Mouse (Mus musculus) myocyte (in vitro differentiated cells): Measurements from ENCODE around the gene Dars2.

ENCODE experiments used
- CEBPB ChIP-seq: IDR thresholded peaks from 2 replicates; pipeline ENCODE4 v1.6.1; 2011; ENCODE audit warnings: mild to moderate bottlenecking, moderate library complexity; ENCODE audit not compliant: poor library complexity, insufficient read depth, severe bottlenecking
- MAX ChIP-seq: IDR thresholded peaks from one replicate; pipeline ENCODE4 v1.6.1; 2011; ENCODE audit warnings: low read depth, mild to moderate bottlenecking, control low read depth
- MYOD1 ChIP-seq, 3 experiments: IDR thresholded peaks; one replicate each; pipeline ENCODE4 v1.6.1; 2011; ENCODE audit warnings: control low read depth in 2 of 3, low read depth in 2 of 3, mild to moderate bottlenecking in 2 of 3, moderate library complexity in 1 of 3; ENCODE audit not compliant: insufficient read length in 2 of 3, control insufficient read depth in 1 of 3
- POLR2A ChIP-seq: IDR thresholded peaks from one replicate; pipeline ENCODE4 v1.6.1; 2011; ENCODE audit warnings: low read depth, mild to moderate bottlenecking, control low read depth, moderate library complexity; ENCODE audit not compliant: insufficient read length
- POLR2AphosphoS2 ChIP-seq: IDR thresholded peaks from one replicate; pipeline ENCODE4 v1.6.1; 2011; ENCODE audit warnings: low read depth, control low read depth; ENCODE audit not compliant: insufficient read length
- REST ChIP-seq: IDR thresholded peaks from one replicate; pipeline ENCODE4 v1.6.1; 2011; ENCODE audit warnings: mild to moderate bottlenecking, control low read depth, moderate library complexity; ENCODE audit not compliant: insufficient read depth, insufficient read length
- TCF12 ChIP-seq: IDR thresholded peaks from one replicate; pipeline ENCODE4 v1.6.1; 2011; ENCODE audit warnings: mild to moderate bottlenecking, control low read depth; ENCODE audit not compliant: poor library complexity, insufficient read depth, severe bottlenecking

DNA sequence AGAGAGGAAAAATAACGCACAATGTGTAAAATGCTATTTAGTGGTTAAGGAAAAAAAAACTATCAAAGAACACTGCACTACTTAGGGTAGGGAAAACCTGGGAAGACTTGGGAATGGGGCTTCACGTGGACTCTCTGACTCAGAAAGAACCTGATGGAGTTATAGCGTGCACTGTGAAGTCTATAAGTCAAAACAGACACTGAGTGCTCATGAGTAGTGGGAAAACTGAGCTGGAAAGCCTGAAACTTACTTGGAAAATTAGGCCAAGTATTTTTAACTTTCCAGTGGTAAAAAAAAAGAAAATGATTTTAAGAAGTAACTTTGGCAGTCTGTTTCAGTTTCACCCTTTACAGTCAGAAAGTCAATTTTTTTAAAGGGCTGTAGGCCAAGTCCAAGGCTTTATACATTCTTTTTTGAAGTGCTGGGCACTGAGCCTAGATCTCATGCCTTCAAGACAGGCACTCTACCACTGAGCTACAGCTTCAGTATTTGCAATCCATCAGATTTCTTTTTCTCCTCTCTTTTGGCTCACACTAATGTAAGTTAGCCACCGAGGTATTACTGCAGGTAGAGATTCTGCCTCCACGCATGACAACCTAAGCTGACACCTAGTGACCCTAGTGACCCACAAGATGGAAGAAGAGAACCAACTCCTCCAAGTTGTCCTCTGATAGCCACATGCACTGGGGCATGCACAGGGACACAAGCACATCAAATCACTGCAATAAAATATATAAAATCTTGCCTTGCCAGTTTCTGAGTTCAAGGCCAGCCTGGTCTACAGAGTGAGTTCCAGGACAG, 44.8 kb downstream of the Dars2 start:
- TF ChIP-seq POLR2A = no peak
- TF ChIP-seq MAX = no peak
- TF ChIP-seq TCF12 = no peak
- no peak for TF ChIP-seq POLR2AphosphoS2
- no peak for TF ChIP-seq MYOD1 (IDR thresholded peaks at IDR 0.05; ENCODE audit: control insufficient read depth in 1 of 3, insufficient read length in 2 of 3, low read depth in 2 of 3)
- TF ChIP-seq REST = no peak
- TF ChIP-seq CEBPB = no peak
